Mouse (Mus musculus): ENCODE measurements around the gene Cdc42bpg.

DNA sequence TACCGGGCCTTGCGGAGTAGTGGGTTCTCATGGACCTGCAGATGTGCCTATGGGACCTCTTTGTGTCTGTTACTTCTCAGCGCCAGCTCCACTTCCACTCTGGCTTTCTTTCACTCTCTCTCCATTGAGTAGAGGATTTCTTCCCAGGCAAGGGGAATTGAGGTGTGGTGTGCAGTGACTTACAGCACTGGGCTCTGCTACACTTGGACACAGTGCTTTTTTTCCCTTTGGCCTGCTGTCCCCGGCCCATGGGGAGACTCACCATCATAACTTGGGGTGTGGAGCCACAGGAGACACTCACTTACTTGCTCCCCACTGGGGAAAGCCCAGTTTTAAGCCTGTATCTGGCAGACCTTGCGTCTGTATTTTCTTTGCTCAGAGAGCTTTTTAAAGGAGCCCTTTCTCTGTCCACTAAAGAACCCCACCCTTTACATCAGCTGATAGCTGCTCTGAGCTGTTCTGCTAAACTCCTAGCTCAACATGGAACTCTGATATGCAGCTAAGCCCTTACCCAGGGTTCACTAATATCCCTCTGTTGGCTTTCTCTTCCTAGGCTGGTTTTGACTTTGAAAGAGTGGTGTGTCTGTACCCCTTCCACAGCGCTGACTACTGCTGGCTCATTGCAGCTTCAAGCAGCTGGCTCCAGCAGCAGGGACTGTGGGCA is 26.6 kb upstream of the Cdc42bpg start:
- no peak for TF ChIP-seq SRF (IDR thresholded peaks at IDR 0.05; ENCODE audit: control insufficient read depth, insufficient read length, low read depth)
- TF ChIP-seq USF1 (IDR thresholded peaks at IDR 0.05; ENCODE audit: low read depth): no peak
- no peak for TF ChIP-seq MAX (IDR thresholded peaks at IDR 0.05; ENCODE audit: low read depth)
